ENCODE assay signal across 15 mouse cellular contexts in genomic region chr7:137963470-137964095, GRCm38 (mm10).
DNase-seq lines count a peak whose midpoint lies in the region; ATAC-seq and TF ChIP-seq lines count a peak whose summit lies in the region.
"Had no signal": no experiment of that assay in that cellular context is flagged by ENCODE, and none has a peak within 500 bp of the region (broad histone marks: within the 10 kb centered on the region; RNA-seq: fewer than 3 reads in every experiment).

No protein-coding gene starts in this region.

- peak; percentile 52 for DNase-seq in hindbrain, postnatal 0 days (ENCODE audit: low spot score)
- no peak for DNase-seq in hindbrain, embryonic 11.5 days (ENCODE audit: low spot score)
- peak; percentile 18 to 26 for DNase-seq in cerebellum, adult 18-20 months
- peak; percentile 9 to 40 for DNase-seq in frontal cortex, adult 2 months (ENCODE audit: extremely low spot score in 1 of 2, low spot score in 1 of 2)
- peak; percentile 22 to 40 for DNase-seq in left cerebral cortex, postnatal 36 days (ENCODE audit: low spot score in 2 of 2)
- no peak for DNase-seq in embryo, embryonic 9.5 days (ENCODE audit: extremely low spot score)
- DNase-seq in adipocyte (ENCODE audit: low spot score), result no peak
- DNase-seq: lung, embryonic 14.5 days had no signal

- peak; percentile 49; the same call in 1 of the 2 replicates for ATAC-seq in hindbrain, postnatal 0 days
- no peak for ATAC-seq in hindbrain, embryonic 11.5 days (ENCODE audit: low FRiP score)
- ATAC-seq in megakaryocyte progenitor cell, adult 5-6 weeks (replicated peaks; ENCODE audit: poor library complexity), result no peak
- ATAC-seq: forebrain, embryonic 13.5 days; hindbrain, embryonic 16.5 days had no signal

- no peak overlapping the region for H3K4me2 ChIP-seq in hindbrain, postnatal 0 days (ENCODE audit: low read depth, low read length)
- no peak overlapping the region for H3K4me2 ChIP-seq in hindbrain, embryonic 11.5 days (replicated peaks; ENCODE audit: low read depth, low read length)
- H3K4me2 ChIP-seq: embryonic facial prominence, embryonic 13.5 days; forebrain, embryonic 13.5 days; heart, embryonic 13.5 days; kidney, embryonic 15.5 days; limb, embryonic 13.5 days; lung, embryonic 14.5 days had no signal

- H3K9me3 ChIP-seq in hindbrain, postnatal 0 days (ENCODE audit: low read length), result no peaks in the 10 kb centered on the region
- H3K9me3 ChIP-seq in hindbrain, embryonic 11.5 days (ENCODE audit: control insufficient read depth, low read length), result no peaks in the 10 kb centered on the region
- H3K9me3 ChIP-seq: embryonic facial prominence, embryonic 13.5 days; forebrain, embryonic 13.5 days; heart, embryonic 13.5 days; kidney, embryonic 15.5 days; limb, embryonic 13.5 days had no signal

- 29% methylated on average over 3 of the region's 3 CpGs for WGBS in hindbrain, postnatal 0 days
- 47% methylated on average over 3 of the region's 3 CpGs for WGBS in hindbrain, embryonic 11.5 days

- peaks cover 6% of the 10 kb centered on the region for H3K4me1 ChIP-seq in hindbrain, postnatal 0 days (ENCODE audit: insufficient read depth, low read length)
- H3K4me1 ChIP-seq in hindbrain, embryonic 11.5 days (replicated peaks; ENCODE audit: control insufficient read depth, insufficient read depth, low read length), result no peaks in the 10 kb centered on the region
- H3K4me1 ChIP-seq: embryonic facial prominence, embryonic 13.5 days; forebrain, embryonic 13.5 days; heart, embryonic 13.5 days; kidney, embryonic 15.5 days; limb, embryonic 13.5 days had no signal

- H3K9ac ChIP-seq in hindbrain, postnatal 0 days (replicated peaks; ENCODE audit: low read length), result no peak overlapping the region
- no peak overlapping the region for H3K9ac ChIP-seq in hindbrain, embryonic 11.5 days (ENCODE audit: low read depth, low read length)
- H3K9ac ChIP-seq: embryonic facial prominence, embryonic 13.5 days; forebrain, embryonic 13.5 days; heart, embryonic 13.5 days; kidney, embryonic 15.5 days; limb, embryonic 13.5 days; lung, embryonic 14.5 days had no signal

- H3K27me3 ChIP-seq in hindbrain, postnatal 0 days (ENCODE audit: insufficient read depth, low read length), result no peaks in the 10 kb centered on the region
- no peaks in the 10 kb centered on the region for H3K27me3 ChIP-seq in hindbrain, embryonic 11.5 days (ENCODE audit: control insufficient read depth, insufficient read depth, low read length)
- H3K27me3 ChIP-seq: forebrain, embryonic 13.5 days; heart, embryonic 13.5 days; kidney, embryonic 15.5 days had no signal

- intact Hi-C loops in left cerebral cortex, postnatal 36 days (cut with DNase I), result no loop called here

- no peak overlapping the region for H3K4me3 ChIP-seq in hindbrain, postnatal 0 days (ENCODE audit: low read length)
- no peak overlapping the region for H3K4me3 ChIP-seq in hindbrain, embryonic 11.5 days (ENCODE audit: low read depth, low read length)
- H3K4me3 ChIP-seq: embryonic facial prominence, embryonic 13.5 days; forebrain, embryonic 13.5 days; heart, embryonic 13.5 days; kidney, embryonic 15.5 days; limb, embryonic 13.5 days had no signal

- H3K27ac ChIP-seq in hindbrain, postnatal 0 days, result no peak overlapping the region
- H3K27ac ChIP-seq in hindbrain, embryonic 11.5 days (ENCODE audit: low read depth, low read length), result no peak overlapping the region
- H3K27ac ChIP-seq: embryonic facial prominence, embryonic 13.5 days; forebrain, embryonic 13.5 days; heart, embryonic 13.5 days; kidney, embryonic 15.5 days; limb, embryonic 13.5 days had no signal

- H3K36me3 ChIP-seq in hindbrain, postnatal 0 days (ENCODE audit: insufficient read depth, low read length), result no peaks in the 10 kb centered on the region
- no peaks in the 10 kb centered on the region for H3K36me3 ChIP-seq in hindbrain, embryonic 11.5 days (ENCODE audit: control insufficient read depth, insufficient read depth, low read length)
- H3K36me3 ChIP-seq: embryonic facial prominence, embryonic 13.5 days; heart, embryonic 13.5 days; kidney, embryonic 15.5 days; limb, embryonic 13.5 days had no signal

- no peak for TF ChIP-seq CTCF in hindbrain, postnatal 0 days (IDR thresholded peaks at IDR 0.05; ENCODE audit: low read depth)

Comparison
In these comparisons a context has a peak if more than half of its experiments do, and no peak if none do; other contexts are left out.
1. DNase-seq: peak in hindbrain, postnatal 0 days (single experiment), cerebellum, adult 18-20 months (2 of 2), frontal cortex, adult 2 months (2 of 2) and left cerebral cortex, postnatal 36 days (2 of 2); none in hindbrain, embryonic 11.5 days (single experiment), embryo, embryonic 9.5 days (single experiment) and adipocyte (single experiment).